Mouse (Mus musculus): Measurements from ENCODE around the gene Hist1h2ao.
"Not testable (repeated sequence)": the region's sequence is repeated elsewhere in the genome, so short reads cannot be mapped to it uniquely, and the experiment has no call there.

Gene Hist1h2ao

GRCm38 (mm10) chr13:21810073-21810472 is at the start of gene Hist1h2ao, which contains the start of gene Hist1h2bq:
Gene Hist1h2ao, plus strand, starts transcription at chr13:21810465.
Gene Hist1h2bq, minus strand, starts transcription at chr13:21810197.
- not testable (repeated sequence) for DNase-seq (ENCODE audit: low read depth in 2 of 2, low spot score in 2 of 2)

GRCm38 (mm10) chr13:21778814-21779766 is 31.2 kb upstream of the Hist1h2ao start:
- DNase-seq (ENCODE audit: low read depth in 2 of 2, low spot score in 2 of 2): peak; percentile 56 to 73

GRCm38 (mm10) chr13:21779767-21780731 is 30.2 kb upstream of the Hist1h2ao start, which contains the start of gene Hist1h1b:
Gene Hist1h1b, minus strand, starts transcription at chr13:21780625.
- DNase-seq (ENCODE audit: low read depth in 2 of 2, low spot score in 2 of 2): peak; percentile 14

- no peak for DNase-seq (ENCODE audit: low read depth in 2 of 2, low spot score in 2 of 2)
Measured at GRCm38 (mm10) chr13:21781021-21781555, 29.2 kb upstream of the Hist1h2ao start.

GRCm38 (mm10) chr13:21781639-21782038 is 28.6 kb upstream of the Hist1h2ao start:
- DNase-seq (ENCODE audit: low read depth in 2 of 2, low spot score in 2 of 2): no peak

- DNase-seq (ENCODE audit: low read depth in 2 of 2, low spot score in 2 of 2): peak in 1 of 2 experiments; percentile 11
Measured at GRCm38 (mm10) chr13:21782361-21783254, 27.7 kb upstream of the Hist1h2ao start.

GRCm38 (mm10) chr13:21783255-21783617 is 27.0 kb upstream of the Hist1h2ao start, which contains the start of gene Hist1h3i:
Gene Hist1h3i, minus strand, starts transcription at chr13:21783370.
- peak; percentile 45 to 63 for DNase-seq (ENCODE audit: low read depth in 2 of 2, low spot score in 2 of 2)

GRCm38 (mm10) chr13:21783734-21784161 is 26.5 kb upstream of the Hist1h2ao start:
- peak; percentile 6 to 49 for DNase-seq (ENCODE audit: low read depth in 2 of 2, low spot score in 2 of 2)

GRCm38 (mm10) chr13:21784311-21784710 is 26.0 kb upstream of the Hist1h2ao start:
- no peak for DNase-seq (ENCODE audit: low read depth in 2 of 2, low spot score in 2 of 2)

- no peak for DNase-seq (ENCODE audit: low read depth in 2 of 2, low spot score in 2 of 2)
Measured at GRCm38 (mm10) chr13:21786189-21786898, 23.9 kb upstream of the Hist1h2ao start.

- peak; percentile 73 to 78 for DNase-seq (ENCODE audit: low read depth in 2 of 2, low spot score in 2 of 2)
Measured at GRCm38 (mm10) chr13:21786899-21787629, 23.2 kb upstream of the Hist1h2ao start, which contains the start of the genes Hist1h2an and Hist1h2bp. Gene Hist1h2an, minus strand, starts transcription at chr13:21787218. Gene Hist1h2bp, plus strand, starts transcription at chr13:21787461.

- no peak for DNase-seq (ENCODE audit: low read depth in 2 of 2, low spot score in 2 of 2)
Measured at GRCm38 (mm10) chr13:21787760-21788593, 22.3 kb upstream of the Hist1h2ao start.

GRCm38 (mm10) chr13:21789925-21790324 is 20.3 kb upstream of the Hist1h2ao start:
- no peak for DNase-seq (ENCODE audit: low read depth in 2 of 2, low spot score in 2 of 2)

GRCm38 (mm10) chr13:21790601-21791283 is 19.5 kb upstream of the Hist1h2ao start:
- no peak for DNase-seq (ENCODE audit: low read depth in 2 of 2, low spot score in 2 of 2)

GRCm38 (mm10) chr13:21795584-21795983 is 14.7 kb upstream of the Hist1h2ao start:
- no peak for DNase-seq (ENCODE audit: low read depth in 2 of 2, low spot score in 2 of 2)

GRCm38 (mm10) chr13:21797163-21797562 is 13.1 kb upstream of the Hist1h2ao start:
- DNase-seq (ENCODE audit: low read depth in 2 of 2, low spot score in 2 of 2): not testable (repeated sequence)

- DNase-seq (ENCODE audit: low read depth in 2 of 2, low spot score in 2 of 2): not testable (repeated sequence)
Measured at GRCm38 (mm10) chr13:21803058-21803457, 7.2 kb upstream of the Hist1h2ao start.
